Mouse (Mus musculus) liver, adult 2 months (tissue): Measurements from ENCODE around the gene Htra3. TPM values are rescaled to one million over a fixed set of nuclear protein-coding genes. Genes with fewer than 3 reads are reported as not detected.

Experiments used
- DNase-seq: peaks from one replicate; pipeline ENCODE4 v3.0.0-alpha.2; 2011; ENCODE audit warnings: low read depth, low spot score; ENCODE audit errors: extremely low read depth
- H3K27ac ChIP-seq: fragments of 200-500 bp; replicated peaks from 2 replicates; pipeline ENCODE4 v1.5.1; 2012; ENCODE audit warnings: low read depth, mild to moderate bottlenecking, control low read depth, inconsistent platforms, low read length; ENCODE audit not compliant: insufficient read depth
- H3K27me3 ChIP-seq: fragments of 200-500 bp; 2 replicates; pipeline ENCODE4 v1.6.1; 2012; ENCODE audit warnings: mild to moderate bottlenecking, moderate library complexity, low read length, inconsistent platforms; ENCODE audit not compliant: control insufficient read depth, insufficient read depth
- H3K36me3 ChIP-seq: fragments of 200-500 bp; 2 replicates; pipeline ENCODE4 v1.6.1; 2012; ENCODE audit warnings: low read length, inconsistent platforms; ENCODE audit not compliant: control insufficient read depth, insufficient read depth
- H3K4me1 ChIP-seq: fragments of 200-500 bp; 2 replicates; pipeline ENCODE4 v1.6.1; 2011; ENCODE audit warnings: low read length; ENCODE audit not compliant: control insufficient read depth, insufficient read depth
- H3K4me3 ChIP-seq: fragments of 200-500 bp; 2 replicates; pipeline ENCODE4 v1.5.1; 2011; ENCODE audit warnings: low read depth, mild to moderate bottlenecking, control low read depth, low read length, moderate library complexity; ENCODE audit not compliant: insufficient read depth
- H3K79me2 ChIP-seq: fragments of 200-500 bp; 2 replicates; pipeline ENCODE4 v1.6.1; 2012; ENCODE audit warnings: inconsistent platforms, mild to moderate bottlenecking, low read length, moderate library complexity; ENCODE audit not compliant: control insufficient read depth, insufficient read depth
- H3K9ac ChIP-seq: fragments of 200-500 bp; 2 replicates; pipeline ENCODE4 v1.6.1; 2012; ENCODE audit warnings: low read depth, mild to moderate bottlenecking, control low read depth, inconsistent platforms, low read length
- CTCF ChIP-seq: fragments of 200-500 bp; IDR thresholded peaks from 2 replicates; pipeline ENCODE4 v1.5.1; 2011; ENCODE audit warnings: low read depth, low read length, control low read depth
- POLR2A ChIP-seq: fragments of 200-500 bp; IDR thresholded peaks from 2 replicates; pipeline ENCODE4 v1.6.1; 2011; ENCODE audit warnings: low read length, control low read depth; ENCODE audit not compliant: insufficient read depth; ENCODE audit errors: extremely low read depth
- WGBS: fragments of 180-500 bp; shearing (Covaris S2); methylation state at CpG from one replicate; pipeline ENCODE4 v1.1.7; 2018; 5-methylcytosine and 5-hydroxymethylcytosine counted together
- polyA plus RNA-seq: library from polyadenylated mRNA; depleted of rRNA; stranded (reverse); fragments of >200 nt; gene quantifications from 2 replicates; pipeline ENCODE4 v1.2.3, GENCODE M21; 2012
- total RNA-seq: library from RNA; depleted of rRNA; stranded (reverse); fragments of >200 nt; gene quantifications from 2 replicates; pipeline ENCODE4 v1.2.3, GENCODE M21; 2014

The Htra3 gene
- total and polyA plus RNA-seq, 2 experiments, result 0.83 to 0.97 TPM

- Histone ChIP-seq H3K9ac (no peak overlapping the region), H3K27ac (no peak overlapping the region), H3K4me3 (no peak overlapping the region), H3K4me1 (no peaks in the 10 kb centered on the region), H3K27me3 (no peaks in the 10 kb centered on the region), H3K79me2 (no peaks in the 10 kb centered on the region), H3K36me3 (no peaks in the 10 kb centered on the region)
- peak; percentile 46 for DNase-seq
- TF ChIP-seq POLR2A (no peak), CTCF (peak; percentile 63)
Measured at GRCm38 (mm10) chr5:35629333-35629732, 50.2 kb downstream of the Htra3 start.

DNA sequence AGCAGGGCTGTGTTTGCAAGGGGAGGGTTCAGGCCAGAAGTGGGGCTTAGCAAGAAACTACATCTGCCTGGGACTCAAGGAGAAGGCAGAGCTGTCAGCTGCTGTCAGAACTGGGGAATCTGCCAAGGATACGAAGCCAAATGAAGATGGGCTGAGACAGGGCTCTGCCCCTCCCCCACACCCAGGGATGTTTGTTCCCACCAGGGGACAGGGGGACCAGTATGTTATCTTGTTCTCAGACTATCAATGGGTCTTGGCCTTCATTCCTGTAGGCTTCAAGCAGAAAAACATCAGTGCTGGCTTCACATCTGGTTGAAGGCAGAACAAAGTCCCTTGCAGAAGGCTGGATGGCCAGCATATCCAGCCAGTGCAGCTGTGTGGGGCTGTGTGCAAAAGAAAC, 50.9 kb downstream of the Htra3 start:
- no peak overlapping the region for H3K4me3 ChIP-seq
- no peaks in the 10 kb centered on the region for H3K27me3 ChIP-seq
- H3K27ac ChIP-seq, result no peak overlapping the region
- 48% methylated on average over 1 of the region's 1 CpGs for WGBS
- no peak overlapping the region for H3K9ac ChIP-seq
- no peaks in the 10 kb centered on the region for H3K36me3 ChIP-seq
- H3K79me2 ChIP-seq, result no peaks in the 10 kb centered on the region
- H3K4me1 ChIP-seq, result no peaks in the 10 kb centered on the region
- TF ChIP-seq CTCF, result no peak
- TF ChIP-seq POLR2A, result no peak
- DNase-seq, result no peak

DNA sequence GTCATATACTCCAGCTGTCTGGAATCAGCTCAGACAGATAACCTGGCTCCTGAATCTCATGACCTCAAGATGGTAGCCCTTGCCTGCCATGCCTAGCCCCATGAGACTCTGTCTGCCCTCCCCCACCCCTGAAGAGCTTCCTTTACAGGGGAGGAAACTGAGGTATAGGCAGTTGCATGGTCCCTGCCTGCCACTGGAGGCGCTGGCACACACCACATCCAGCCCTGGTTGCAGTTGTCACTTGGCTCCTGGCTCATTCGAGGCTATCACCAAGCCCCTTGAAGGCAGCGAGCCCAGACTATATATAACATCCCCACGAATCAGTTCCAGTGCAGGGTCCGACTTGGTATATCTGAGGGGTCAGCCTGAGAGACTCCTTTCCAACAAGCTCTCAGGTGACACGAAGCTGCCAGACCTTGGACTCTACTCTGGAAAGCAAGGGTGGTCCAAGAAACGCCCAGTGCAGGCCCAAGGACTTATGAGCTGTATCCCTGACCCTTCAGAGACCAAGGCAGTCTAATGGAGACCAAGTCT, 52.2 kb downstream of the Htra3 start:
- WGBS, result 57% methylated on average over 7 of the region's 7 CpGs
- Histone ChIP-seq H3K9ac (no peak overlapping the region), H3K79me2 (no peaks in the 10 kb centered on the region), H3K27ac (no peak overlapping the region), H3K4me1 (no peaks in the 10 kb centered on the region), H3K4me3 (no peak overlapping the region), H3K36me3 (no peaks in the 10 kb centered on the region), H3K27me3 (no peaks in the 10 kb centered on the region)
- DNase-seq, result no peak
- TF ChIP-seq POLR2A (no peak), CTCF (peak; percentile 60)

DNA sequence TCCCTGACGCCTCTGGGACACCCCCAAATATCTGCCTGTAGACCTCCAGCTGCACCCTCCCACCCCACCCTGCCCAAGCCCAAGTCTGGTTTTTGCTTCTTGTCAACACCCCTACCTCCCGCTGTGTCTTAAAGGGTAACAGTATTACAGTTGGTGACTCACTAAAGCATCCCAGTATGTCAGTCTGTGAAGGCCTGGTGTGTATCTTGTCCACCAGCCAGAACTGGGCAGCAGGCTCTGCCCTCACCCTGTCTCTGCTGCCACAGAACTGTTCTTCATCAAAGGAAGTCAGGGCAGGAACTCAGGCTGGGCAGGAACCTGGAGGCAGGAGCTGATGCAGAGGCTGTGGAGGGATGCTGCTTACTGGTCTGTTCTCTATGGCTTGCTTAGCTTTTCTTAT, 53.2 kb downstream of the Htra3 start:
- Histone ChIP-seq H3K4me1 (no peaks in the 10 kb centered on the region), H3K9ac (no peak overlapping the region), H3K79me2 (no peaks in the 10 kb centered on the region), H3K4me3 (no peak overlapping the region), H3K36me3 (no peaks in the 10 kb centered on the region), H3K27ac (no peak overlapping the region), H3K27me3 (no peaks in the 10 kb centered on the region)
- DNase-seq, result no peak
- TF ChIP-seq POLR2A (no peak), CTCF (no peak)
- 87% methylated on average over 2 of the region's 2 CpGs for WGBS

DNA sequence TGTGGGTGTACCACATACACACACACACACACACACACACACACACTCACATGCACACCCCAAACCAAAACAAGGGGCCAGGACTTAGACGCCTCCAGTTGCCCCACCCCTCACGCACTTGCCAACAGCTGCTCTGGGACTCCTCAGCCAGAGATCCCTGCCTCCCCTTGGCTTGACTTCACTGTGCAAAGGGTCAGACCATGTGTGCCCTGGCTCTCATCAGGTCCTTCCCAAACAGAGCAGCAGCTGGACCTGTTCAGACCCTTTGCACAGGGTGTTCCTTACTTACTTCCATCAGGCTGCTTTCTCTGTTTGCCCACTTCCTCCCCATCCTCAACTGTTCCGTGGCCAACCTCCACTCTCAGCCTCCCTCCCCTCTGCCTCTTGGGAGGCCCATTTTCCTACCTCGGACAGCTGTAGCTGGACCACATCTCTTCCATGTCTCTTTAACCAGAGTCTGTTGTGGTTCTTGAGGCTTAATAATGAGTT, 54.8 kb downstream of the Htra3 start:
- Histone ChIP-seq H3K27me3 (no peaks in the 10 kb centered on the region), H3K27ac (no peak overlapping the region), H3K4me1 (no peaks in the 10 kb centered on the region), H3K36me3 (no peaks in the 10 kb centered on the region), H3K9ac (no peak overlapping the region), H3K4me3 (no peak overlapping the region), H3K79me2 (no peaks in the 10 kb centered on the region)
- WGBS, result 66% methylated on average over 4 of the region's 4 CpGs
- peak; percentile 10 for DNase-seq
- TF ChIP-seq CTCF, result no peak
- no peak for TF ChIP-seq POLR2A

GRCm38 (mm10) chr5:35623831-35624230, 55.8 kb downstream of the Htra3 start:
- H3K9ac ChIP-seq, result no peak overlapping the region
- H3K27ac ChIP-seq, result no peak overlapping the region
- H3K79me2 ChIP-seq, result no peaks in the 10 kb centered on the region
- H3K36me3 ChIP-seq, result no peaks in the 10 kb centered on the region
- DNase-seq, result no peak
- H3K27me3 ChIP-seq, result no peaks in the 10 kb centered on the region
- no peak overlapping the region for H3K4me3 ChIP-seq
- no peaks in the 10 kb centered on the region for H3K4me1 ChIP-seq
- TF ChIP-seq CTCF, result no peak
- no peak for TF ChIP-seq POLR2A
